Mouse (Mus musculus): ENCODE data around the gene Gm8180. TPM values are rescaled to one million over a fixed set of nuclear protein-coding genes. Genes with fewer than 3 reads are reported as not detected.

Gene Gm8180
- polyA plus RNA-seq (2015; fragmentation: Illumina TruSeq; extraction: RNeasy Lipid Tissue Mini Kit (QIAGEN cat#74804); ENCODE audit: insufficient read depth, low replicate concordance), result 0.62 TPM

GRCm38 (mm10) chr14:43784645-43785044, at the start of gene Gm8180:
TSS of gene Gm8180 (minus strand) at chr14:43784745.

DNA sequence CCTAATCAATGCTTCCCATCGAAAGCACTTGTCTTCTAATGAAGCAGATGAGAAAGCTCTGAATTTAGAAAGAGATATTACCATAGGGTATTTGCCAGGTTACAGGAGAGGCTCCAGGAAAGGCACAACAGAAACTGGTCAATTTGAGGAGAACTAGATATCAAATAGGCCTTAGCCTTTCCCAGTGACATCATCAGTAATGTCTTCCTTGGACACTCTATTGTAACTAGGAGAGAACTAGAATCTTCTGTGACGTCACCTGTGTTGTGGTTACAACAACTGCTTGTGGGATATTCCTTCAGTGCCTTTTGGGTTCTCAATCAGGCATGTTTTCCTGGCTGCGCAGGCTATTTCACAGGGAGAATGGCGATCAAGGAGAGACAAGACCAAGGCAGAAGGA, 37.0 kb downstream of the Gm8180 start, which contains the start of gene Gm6526:
Gene Gm6526, plus strand, starts transcription at position 301 of the 400 bp plus-strand sequence.

Other genes starting within 250 kb of the Gm8180 start
- not detected for gene Gm5799, start 241.2 kb downstream of the Gm8180 start, polyA plus RNA-seq (2015; fragmentation: Illumina TruSeq; extraction: RNeasy Lipid Tissue Mini Kit (QIAGEN cat#74804); ENCODE audit: insufficient read depth, low replicate concordance)
- gene Gm17654, start 205.6 kb downstream of the Gm8180 start, polyA plus RNA-seq (2015; fragmentation: Illumina TruSeq; extraction: RNeasy Lipid Tissue Mini Kit (QIAGEN cat#74804); ENCODE audit: insufficient read depth, low replicate concordance), result not detected
- not detected for gene Gm10375, start 176.7 kb downstream of the Gm8180 start, polyA plus RNA-seq (2015; fragmentation: Illumina TruSeq; extraction: RNeasy Lipid Tissue Mini Kit (QIAGEN cat#74804); ENCODE audit: insufficient read depth, low replicate concordance)
- gene Gm8165, start 107.5 kb downstream of the Gm8180 start, polyA plus RNA-seq (2015; fragmentation: Illumina TruSeq; extraction: RNeasy Lipid Tissue Mini Kit (QIAGEN cat#74804); ENCODE audit: insufficient read depth, low replicate concordance), result not detected
- 0.33 TPM for gene Gm7324, start 86.9 kb downstream of the Gm8180 start, polyA plus RNA-seq (2015; fragmentation: Illumina TruSeq; extraction: RNeasy Lipid Tissue Mini Kit (QIAGEN cat#74804); ENCODE audit: insufficient read depth, low replicate concordance)
- gene Gm16506, start 57.3 kb downstream of the Gm8180 start, polyA plus RNA-seq (2015; fragmentation: Illumina TruSeq; extraction: RNeasy Lipid Tissue Mini Kit (QIAGEN cat#74804); ENCODE audit: insufficient read depth, low replicate concordance), result not detected
- not detected for gene Gm6526, start 36.9 kb downstream of the Gm8180 start, polyA plus RNA-seq (2015; fragmentation: Illumina TruSeq; extraction: RNeasy Lipid Tissue Mini Kit (QIAGEN cat#74804); ENCODE audit: insufficient read depth, low replicate concordance)
- 0.62 TPM for gene Ear1, start 90.8 kb upstream of the Gm8180 start, polyA plus RNA-seq (2015; fragmentation: Illumina TruSeq; extraction: RNeasy Lipid Tissue Mini Kit (QIAGEN cat#74804); ENCODE audit: insufficient read depth, low replicate concordance)
- gene Ear10, start 138.8 kb upstream of the Gm8180 start, polyA plus RNA-seq (2015; fragmentation: Illumina TruSeq; extraction: RNeasy Lipid Tissue Mini Kit (QIAGEN cat#74804); ENCODE audit: insufficient read depth, low replicate concordance), result not detected
- 5.7 TPM for gene Gm8113, start 140.6 kb upstream of the Gm8180 start, polyA plus RNA-seq (2015; fragmentation: Illumina TruSeq; extraction: RNeasy Lipid Tissue Mini Kit (QIAGEN cat#74804); ENCODE audit: insufficient read depth, low replicate concordance)
- gene Ang5, start 172.3 kb upstream of the Gm8180 start, polyA plus RNA-seq (2015; fragmentation: Illumina TruSeq; extraction: RNeasy Lipid Tissue Mini Kit (QIAGEN cat#74804); ENCODE audit: insufficient read depth, low replicate concordance), result not detected
- gene Ang6, start 217.5 kb upstream of the Gm8180 start, polyA plus RNA-seq (2015; fragmentation: Illumina TruSeq; extraction: RNeasy Lipid Tissue Mini Kit (QIAGEN cat#74804); ENCODE audit: insufficient read depth, low replicate concordance), result not detected